Mouse (Mus musculus) natural killer cell, adult 2 months (primary cell): Measurements from ENCODE around the gene Peli1.

ENCODE experiments used
- DNase-seq, 2 experiments: peaks; one replicate each; pipeline ENCODE4 v3.0.0; 2022; ENCODE audit warnings: low spot score in 2 of 2

Peli1 gene

GRCm38 (mm10) chr11:21092621-21093020 lies 1.5 kb downstream of the Peli1 start:
- DNase-seq = peak in 1 of 2 experiments; percentile 15

DNA sequence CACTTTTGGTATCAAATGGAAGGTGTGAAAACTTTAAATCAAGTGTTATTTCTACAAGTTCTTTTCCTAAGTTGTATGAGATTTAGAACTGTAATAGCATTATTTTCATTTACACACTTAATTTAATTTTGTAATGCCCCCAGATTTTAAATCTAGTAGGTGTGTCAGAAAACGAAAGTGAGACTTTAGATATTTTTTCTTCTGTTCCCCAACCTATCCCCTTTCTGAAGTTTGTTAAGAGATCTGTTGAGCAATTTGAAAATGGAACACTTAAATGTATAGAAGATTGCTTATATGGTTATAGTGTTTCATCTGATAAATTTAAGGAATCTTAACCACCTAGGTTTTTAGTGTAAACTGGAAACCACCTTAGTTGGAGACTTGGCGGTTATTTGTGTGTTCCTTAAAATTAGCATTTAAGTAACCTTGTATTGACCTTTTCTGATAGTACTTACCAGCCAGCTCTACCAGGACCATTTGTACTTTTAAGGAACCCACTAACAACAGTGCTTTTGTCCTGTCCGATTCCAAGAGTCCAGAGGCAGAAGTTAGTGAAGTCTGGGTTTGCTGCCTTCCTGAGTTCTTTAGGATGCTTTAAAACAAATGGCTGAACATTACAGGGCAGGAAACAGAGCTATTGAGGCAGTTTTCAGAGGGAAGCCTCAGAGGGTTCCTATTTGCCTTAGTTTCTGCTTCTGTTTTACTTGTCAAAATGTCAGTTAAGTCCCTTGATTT lies 2.2 kb downstream of the Peli1 start:
- DNase-seq = no peak

DNA sequence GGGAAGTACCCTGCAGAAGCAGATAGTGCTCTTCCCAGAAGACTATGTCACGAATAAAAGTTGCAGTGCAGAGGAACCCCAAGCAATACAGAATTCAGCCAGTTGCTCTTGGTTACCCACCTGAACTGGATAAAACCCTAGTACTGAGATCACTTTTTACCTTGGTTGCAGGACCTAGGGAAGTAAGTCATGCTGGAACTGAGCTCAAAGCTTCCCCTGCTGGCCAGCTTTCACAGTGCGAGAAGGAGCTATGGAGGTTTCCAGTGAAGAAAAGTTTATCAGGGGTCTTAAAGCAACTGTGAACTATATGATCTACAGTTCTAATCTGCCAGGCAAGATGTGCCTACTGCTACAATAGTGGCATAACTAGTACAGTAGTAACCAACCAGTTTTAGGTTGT lies 5.5 kb downstream of the Peli1 start:
- peak in 1 of 2 experiments; percentile 28 for DNase-seq

DNA sequence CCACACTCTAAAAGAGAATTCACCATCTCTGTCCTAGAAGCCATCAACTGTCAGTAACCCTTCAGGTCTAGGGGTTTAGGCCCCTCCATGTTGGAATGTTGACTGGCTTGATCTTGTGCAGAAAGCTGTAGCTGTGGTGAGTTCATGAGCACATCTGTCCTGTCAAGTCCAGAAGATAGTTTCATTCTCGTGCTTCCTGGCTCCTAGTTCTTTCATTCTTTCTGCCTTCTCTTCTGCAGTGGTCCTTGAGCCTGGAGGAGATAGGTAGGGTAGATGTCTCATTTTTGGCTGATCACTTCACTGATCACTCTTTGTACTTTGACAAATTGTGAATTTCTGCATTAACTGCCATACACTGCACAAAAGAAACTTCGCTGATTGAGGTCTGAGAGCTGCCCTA lies 7.4 kb downstream of the Peli1 start:
- no peak for DNase-seq

GRCm38 (mm10) chr11:21100704-21101103 lies 9.6 kb downstream of the Peli1 start:
- no peak for DNase-seq

DNA sequence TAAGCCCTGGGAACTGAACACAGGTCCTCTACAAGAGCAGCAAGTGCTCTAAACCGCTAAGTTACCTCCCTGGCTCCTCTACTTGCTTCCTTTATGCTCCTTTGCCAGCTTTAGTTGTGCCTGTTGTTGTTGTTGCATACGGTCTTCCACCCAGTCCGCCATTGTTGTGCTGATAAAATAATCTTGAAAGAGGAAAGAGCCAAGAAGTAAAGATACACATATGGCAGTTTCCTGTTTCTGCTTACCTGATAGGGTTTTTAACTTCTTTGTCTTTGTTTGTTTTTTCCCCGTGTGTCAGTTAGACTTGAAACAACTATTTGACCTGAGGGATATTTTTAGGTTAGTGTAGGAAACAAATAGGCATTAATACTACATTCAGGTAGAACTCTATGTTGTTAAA lies 10.2 kb downstream of the Peli1 start:
- no peak for DNase-seq

GRCm38 (mm10) chr11:21102273-21103005 lies 11.3 kb downstream of the Peli1 start:
- DNase-seq = no peak

DNA sequence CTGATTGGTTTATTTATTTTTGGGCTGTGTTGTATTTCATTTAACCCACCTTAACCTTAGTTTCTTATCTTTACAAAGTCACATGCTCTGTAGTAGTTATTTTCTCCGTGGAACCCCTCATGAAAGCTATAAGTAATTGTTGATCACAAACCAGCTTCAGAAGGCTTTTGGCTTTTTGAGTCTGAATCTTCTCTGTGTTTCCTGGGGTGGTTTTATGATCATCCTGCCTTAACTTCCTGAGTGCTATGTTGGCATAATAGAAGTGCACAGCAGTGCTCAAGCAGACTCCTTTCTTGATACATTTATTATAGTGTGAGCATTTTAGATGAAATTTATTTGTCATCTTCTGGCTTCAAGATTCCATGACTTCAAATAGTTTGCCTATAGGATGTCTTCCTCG lies 12.1 kb downstream of the Peli1 start:
- no peak for DNase-seq

DNA sequence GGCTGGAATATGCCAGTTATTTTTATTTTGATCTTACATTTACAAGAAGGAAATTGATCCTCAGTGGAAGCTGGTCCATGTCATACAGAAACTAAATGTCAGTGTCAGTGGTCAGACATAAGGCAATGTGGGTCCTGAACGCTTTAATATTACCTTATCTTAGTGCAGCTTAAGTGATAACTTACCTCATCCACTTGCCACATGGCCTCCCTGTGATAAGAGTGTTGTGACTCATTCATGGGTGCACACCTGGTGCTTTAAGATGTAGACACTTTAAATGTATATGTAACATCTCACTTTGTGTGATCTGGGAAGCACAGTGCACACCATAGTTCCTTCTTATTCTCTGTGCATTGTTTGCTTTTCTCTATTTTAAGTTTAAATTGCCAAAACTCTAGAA lies 14.3 kb downstream of the Peli1 start:
- DNase-seq = no peak

DNA sequence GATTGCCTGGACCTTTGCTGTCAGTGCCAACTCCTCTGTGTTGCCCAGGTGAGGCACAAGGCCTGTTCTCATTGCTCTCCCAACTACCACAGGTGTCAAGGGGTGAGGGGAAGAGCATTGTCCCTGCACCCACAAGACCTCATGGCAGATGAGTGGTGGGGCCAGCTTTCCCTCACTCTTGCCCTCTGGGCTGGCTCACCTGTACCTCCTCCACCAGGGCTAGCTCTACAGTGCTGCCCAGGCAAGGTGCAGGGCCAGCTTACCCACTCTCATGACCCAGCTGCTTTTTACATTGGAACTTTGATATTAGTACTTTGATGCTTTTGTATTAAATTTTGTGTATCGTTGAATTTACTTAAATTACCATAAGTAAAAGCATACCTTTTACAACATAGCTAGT lies 16.0 kb downstream of the Peli1 start:
- DNase-seq = no peak

GRCm38 (mm10) chr11:21109279-21109678 lies 18.2 kb downstream of the Peli1 start:
- DNase-seq = no peak

DNA sequence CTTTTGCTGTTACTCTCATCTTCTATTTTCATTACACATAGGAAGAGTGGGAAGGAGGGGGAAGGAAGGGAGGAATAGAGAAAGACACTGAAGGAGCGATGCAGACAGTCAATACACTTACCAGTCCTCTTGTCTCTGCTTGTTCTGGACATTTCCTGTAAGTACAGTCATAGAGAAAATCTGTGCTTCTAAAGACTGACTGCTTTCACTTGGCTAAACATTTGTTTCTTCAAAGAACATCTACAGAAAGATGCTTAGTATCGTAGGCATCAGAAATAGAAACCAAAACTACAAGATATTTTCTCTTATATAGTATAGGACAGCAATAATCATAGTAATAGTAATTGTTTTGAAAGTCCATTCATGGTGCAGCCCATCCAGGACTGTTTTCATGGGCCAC lies 23.4 kb downstream of the Peli1 start:
- DNase-seq = no peak

DNA sequence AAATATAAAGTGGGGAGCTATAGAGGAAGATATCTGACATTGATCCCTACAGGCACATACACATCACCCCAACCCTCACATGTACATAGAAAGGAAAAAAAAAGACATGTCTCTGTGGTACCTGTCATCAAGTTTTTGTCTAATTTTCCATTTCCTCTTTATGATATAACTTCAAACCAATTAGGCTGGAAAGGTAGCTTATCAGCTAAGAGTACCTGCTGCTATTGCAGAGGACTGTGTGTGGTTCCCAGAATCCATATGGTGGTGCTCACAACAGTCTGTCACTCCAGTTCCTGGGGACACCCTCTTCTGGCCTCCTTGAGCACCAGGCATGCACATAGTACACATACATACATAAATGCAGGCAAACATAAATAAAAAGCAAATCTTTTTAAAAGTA lies 24.7 kb downstream of the Peli1 start:
- no peak for DNase-seq

GRCm38 (mm10) chr11:21116623-21117295 lies 25.7 kb downstream of the Peli1 start:
- no peak for DNase-seq

- DNase-seq = no peak
Measured at GRCm38 (mm10) chr11:21121737-21122136, 30.6 kb downstream of the Peli1 start.

GRCm38 (mm10) chr11:21122399-21122798 lies 31.3 kb downstream of the Peli1 start:
- no peak for DNase-seq

GRCm38 (mm10) chr11:21131692-21132091 lies 40.6 kb downstream of the Peli1 start:
- DNase-seq = no peak

GRCm38 (mm10) chr11:21134875-21135451 lies 43.9 kb downstream of the Peli1 start:
- DNase-seq = no peak

GRCm38 (mm10) chr11:21139453-21139852 lies 48.4 kb downstream of the Peli1 start:
- no peak for DNase-seq

- DNase-seq = no peak
Measured at GRCm38 (mm10) chr11:21141242-21141641, 50.2 kb downstream of the Peli1 start.

GRCm38 (mm10) chr11:21141755-21142154 lies 50.7 kb downstream of the Peli1 start:
- DNase-seq = no peak

DNA sequence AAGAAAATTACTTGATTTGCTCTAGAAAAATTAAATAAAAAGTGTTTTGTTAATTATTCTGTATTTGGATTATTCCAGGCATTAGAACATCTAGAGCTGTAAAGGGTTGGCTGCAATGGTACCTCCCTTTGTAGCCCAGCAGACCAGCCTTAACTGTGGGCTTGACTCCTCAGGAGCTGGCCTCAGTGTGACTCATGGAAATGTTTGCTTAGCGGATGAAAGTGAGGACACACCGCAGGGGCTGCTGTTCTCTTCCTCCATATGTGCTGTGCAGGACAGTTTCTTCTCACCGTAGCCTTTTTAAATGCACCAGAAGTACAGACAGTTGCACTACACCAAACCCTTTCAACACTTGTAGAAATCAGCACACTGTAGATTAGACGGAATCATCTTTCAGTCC lies 58.4 kb downstream of the Peli1 start:
- no peak for DNase-seq
